Mouse (Mus musculus): Measurements from ENCODE around the gene Irf2bpl. TPM values are rescaled to one million over a fixed set of nuclear protein-coding genes. Genes with fewer than 3 reads are reported as not detected.
A peak's percentile ranks its signal among the peaks of the same experiment; 100 is the strongest.

The Irf2bpl gene
- polyA plus RNA-seq, 1 experiment from 2014 or later: 57.9 TPM

GRCm38 (mm10) chr12:86876981-86877380 lies 7.6 kb downstream of the Irf2bpl start:
- no peaks in the 10 kb centered on the region for H3K9me3 ChIP-seq (replicated peaks; ENCODE audit: low read length)
- no peak for TF ChIP-seq CTCF (IDR thresholded peaks at IDR 0.05; ENCODE audit: low read depth)
- no peaks in the 10 kb centered on the region for H3K27me3 ChIP-seq (ENCODE audit: insufficient read depth, low read length)
- WGBS: 96% methylated on average over 4 of the region's 4 CpGs
- peaks cover 28% of the 10 kb centered on the region for H3K4me1 ChIP-seq (replicated peaks; ENCODE audit: insufficient read depth, low read length)
- H3K36me3 ChIP-seq (ENCODE audit: insufficient read depth, low read length): no peaks in the 10 kb centered on the region
- H3K9ac ChIP-seq (ENCODE audit: low read depth, low read length): no peak overlapping the region
- no peak overlapping the region for H3K27ac ChIP-seq
- DNase-seq (ENCODE audit: low spot score): no peak
- no peak for ATAC-seq (replicated peaks; ENCODE audit: low FRiP score, low read depth)
- H3K4me2 ChIP-seq (ENCODE audit: low read length): no peak overlapping the region
- H3K4me3 ChIP-seq (replicated peaks; ENCODE audit: low read depth, low read length): no peak overlapping the region

DNA sequence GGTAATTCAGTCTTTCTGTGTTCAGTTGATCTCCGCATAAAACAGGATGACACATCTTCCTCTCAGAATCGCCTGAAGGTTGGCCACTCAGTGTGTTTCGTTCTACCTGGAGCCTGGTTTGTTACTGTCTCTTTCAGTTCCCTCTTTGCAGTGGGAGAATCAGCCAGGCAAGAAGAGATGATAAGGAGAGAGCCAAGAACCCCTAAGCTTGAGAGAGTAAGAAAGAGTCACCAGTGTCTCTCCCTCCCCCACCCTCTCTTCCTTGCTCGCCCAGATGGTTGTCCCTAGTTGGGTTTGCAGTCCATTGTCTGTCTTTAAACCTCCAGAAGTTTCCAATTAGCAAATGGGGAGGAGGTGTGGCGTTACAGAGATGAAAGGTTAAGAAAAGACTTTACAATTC lies 8.5 kb downstream of the Irf2bpl start:
- no peaks in the 10 kb centered on the region for H3K27me3 ChIP-seq (ENCODE audit: insufficient read depth, low read length)
- H3K4me2 ChIP-seq (ENCODE audit: low read length): no peak overlapping the region
- H3K4me1 ChIP-seq (replicated peaks; ENCODE audit: insufficient read depth, low read length): peaks cover 33% of the 10 kb centered on the region
- H3K9me3 ChIP-seq (replicated peaks; ENCODE audit: low read length): no peaks in the 10 kb centered on the region
- H3K9ac ChIP-seq (ENCODE audit: low read depth, low read length): no peak overlapping the region
- no peak for ATAC-seq (replicated peaks; ENCODE audit: low FRiP score, low read depth)
- TF ChIP-seq CTCF (IDR thresholded peaks at IDR 0.05; ENCODE audit: low read depth): no peak
- no peak for DNase-seq (ENCODE audit: low spot score)
- 76% methylated on average over 5 of the region's 5 CpGs for whole genome bisulfite sequencing
- no peak overlapping the region for H3K4me3 ChIP-seq (replicated peaks; ENCODE audit: low read depth, low read length)
- H3K36me3 ChIP-seq (ENCODE audit: insufficient read depth, low read length): no peaks in the 10 kb centered on the region
- no peak overlapping the region for H3K27ac ChIP-seq

- 42% methylated on average over 9 of the region's 9 CpGs for WGBS
- peak overlapping the region; percentile 86 for H3K27ac ChIP-seq
- no peak overlapping the region for H3K4me3 ChIP-seq (replicated peaks; ENCODE audit: low read depth, low read length)
- peaks cover 13% of the 10 kb centered on the region for H3K4me1 ChIP-seq (replicated peaks; ENCODE audit: insufficient read depth, low read length)
- no peak overlapping the region for H3K9ac ChIP-seq (ENCODE audit: low read depth, low read length)
- TF ChIP-seq CTCF (IDR thresholded peaks at IDR 0.05; ENCODE audit: low read depth): no peak
- DNase-seq (ENCODE audit: low spot score) (peak; percentile 75), ATAC-seq (replicated peaks; ENCODE audit: low FRiP score, low read depth) (peak; percentile 77)
- no peaks in the 10 kb centered on the region for H3K27me3 ChIP-seq (ENCODE audit: insufficient read depth, low read length)
- H3K9me3 ChIP-seq (replicated peaks; ENCODE audit: low read length): no peaks in the 10 kb centered on the region
- no peaks in the 10 kb centered on the region for H3K36me3 ChIP-seq (ENCODE audit: insufficient read depth, low read length)
- no peak overlapping the region for H3K4me2 ChIP-seq (ENCODE audit: low read length)
Measured at GRCm38 (mm10) chr12:86872335-86873040, 12.1 kb downstream of the Irf2bpl start.

DNA sequence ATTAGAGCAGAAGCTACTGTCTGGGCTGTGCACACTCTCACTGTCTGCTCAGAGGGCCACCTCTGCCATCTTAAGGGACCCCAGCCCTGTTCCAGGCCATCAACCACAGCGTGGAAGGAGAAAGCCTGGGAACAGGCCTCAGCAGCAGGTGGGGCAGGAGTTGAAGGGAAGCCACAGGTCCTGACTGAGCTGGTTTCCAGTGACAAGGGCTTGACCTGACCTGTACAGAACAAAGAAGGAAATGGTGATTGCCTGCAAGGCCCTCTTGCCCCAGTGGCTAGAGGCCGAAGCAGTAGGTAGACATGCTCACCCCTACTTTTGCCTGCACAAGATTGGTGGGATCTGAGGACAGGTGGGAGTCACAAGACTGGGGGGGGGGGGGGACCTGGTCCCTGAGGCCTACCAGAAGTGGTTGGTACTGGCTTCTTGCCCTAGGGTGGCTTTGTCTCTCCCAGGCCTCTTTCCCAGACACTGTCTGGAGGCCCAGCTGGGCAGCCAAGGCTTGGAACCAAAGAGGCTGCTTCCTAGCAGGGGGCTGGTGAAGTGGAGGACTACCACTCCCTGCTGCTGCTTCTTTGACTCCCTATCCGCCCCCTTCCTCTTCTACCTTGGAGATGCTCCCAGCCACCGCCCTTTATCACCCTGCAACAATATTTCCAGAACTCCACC lies 12.8 kb downstream of the Irf2bpl start:
- H3K27ac ChIP-seq: peak overlapping the region; percentile 86
- H3K4me1 ChIP-seq (replicated peaks; ENCODE audit: insufficient read depth, low read length): peaks cover 18% of the 10 kb centered on the region
- DNase-seq (ENCODE audit: low spot score) (no peak), ATAC-seq (replicated peaks; ENCODE audit: low FRiP score, low read depth) (0 out of 2 replicates have a peak, but pooled peaks have one; percentile 5)
- H3K9me3 ChIP-seq (replicated peaks; ENCODE audit: low read length): no peaks in the 10 kb centered on the region
- 45% methylated on average over 4 of the region's 4 CpGs for WGBS
- no peaks in the 10 kb centered on the region for H3K36me3 ChIP-seq (ENCODE audit: insufficient read depth, low read length)
- TF ChIP-seq CTCF (IDR thresholded peaks at IDR 0.05; ENCODE audit: low read depth): no peak
- no peaks in the 10 kb centered on the region for H3K27me3 ChIP-seq (ENCODE audit: insufficient read depth, low read length)
- no peak overlapping the region for H3K4me3 ChIP-seq (replicated peaks; ENCODE audit: low read depth, low read length)
- H3K9ac ChIP-seq (ENCODE audit: low read depth, low read length): no peak overlapping the region
- no peak overlapping the region for H3K4me2 ChIP-seq (ENCODE audit: low read length)

DNA sequence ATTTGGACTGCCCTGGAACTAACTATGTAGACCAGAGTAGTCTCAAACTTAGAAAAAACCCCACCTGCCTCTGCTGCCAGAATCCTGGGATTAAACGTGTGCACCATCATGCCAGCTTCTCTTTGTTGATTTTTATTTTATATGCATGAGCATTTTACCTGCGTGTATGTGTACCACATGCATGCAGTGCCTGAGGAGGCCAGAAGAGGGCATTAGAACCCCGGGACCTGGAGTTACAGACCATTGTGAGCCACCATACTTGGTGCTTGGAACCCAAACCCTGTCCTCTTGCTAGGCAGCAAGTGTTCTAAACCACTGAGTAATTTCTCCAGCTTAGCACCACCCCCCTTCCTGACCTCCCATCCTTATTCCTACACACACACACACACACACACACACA lies 13.6 kb downstream of the Irf2bpl start:
- H3K27ac ChIP-seq: peak overlapping the region; percentile 86; the same call in 1 of the 2 replicates

GRCm38 (mm10) chr12:86869761-86870160 lies 14.8 kb downstream of the Irf2bpl start:
- H3K27ac ChIP-seq: 0 out of 2 replicates have a peak overlapping the region, but pooled peaks have one; percentile 44
- peaks cover 18% of the 10 kb centered on the region for H3K4me1 ChIP-seq (replicated peaks; ENCODE audit: insufficient read depth, low read length)
- H3K9ac ChIP-seq (ENCODE audit: low read depth, low read length): no peak overlapping the region
- ATAC-seq (replicated peaks; ENCODE audit: low FRiP score, low read depth): no peak
- H3K4me2 ChIP-seq (ENCODE audit: low read length): no peak overlapping the region
- no peaks in the 10 kb centered on the region for H3K27me3 ChIP-seq (ENCODE audit: insufficient read depth, low read length)
- H3K4me3 ChIP-seq (replicated peaks; ENCODE audit: low read depth, low read length): no peak overlapping the region
- TF ChIP-seq CTCF (IDR thresholded peaks at IDR 0.05; ENCODE audit: low read depth): no peak
- 75% methylated on average over 6 of the region's 6 CpGs for WGBS
- no peak for DNase-seq (ENCODE audit: low spot score)
- no peaks in the 10 kb centered on the region for H3K9me3 ChIP-seq (replicated peaks; ENCODE audit: low read length)
- H3K36me3 ChIP-seq (ENCODE audit: insufficient read depth, low read length): no peaks in the 10 kb centered on the region

More for the DNA sequence above, 13.6 kb downstream of the Irf2bpl start:
- no peaks in the 10 kb centered on the region for H3K27me3 ChIP-seq (ENCODE audit: insufficient read depth, low read length)
- 94% methylated on average over 3 of the region's 3 CpGs for WGBS
- H3K4me2 ChIP-seq (ENCODE audit: low read length): no peak overlapping the region
- no peak overlapping the region for H3K4me3 ChIP-seq (replicated peaks; ENCODE audit: low read depth, low read length)
- H3K9me3 ChIP-seq (replicated peaks; ENCODE audit: low read length): no peaks in the 10 kb centered on the region
- TF ChIP-seq CTCF (IDR thresholded peaks at IDR 0.05; ENCODE audit: low read depth): peak; percentile 30; the same call in 1 of the 2 replicates
- H3K9ac ChIP-seq (ENCODE audit: low read depth, low read length): no peak overlapping the region
- no peak for ATAC-seq (replicated peaks; ENCODE audit: low FRiP score, low read depth)
- no peaks in the 10 kb centered on the region for H3K36me3 ChIP-seq (ENCODE audit: insufficient read depth, low read length)
- H3K4me1 ChIP-seq (replicated peaks; ENCODE audit: insufficient read depth, low read length): peaks cover 18% of the 10 kb centered on the region
- DNase-seq (ENCODE audit: low spot score): no peak

Measured in kidney, postnatal 0 days (tissue).